Mouse (Mus musculus) thymus, postnatal 36 days (tissue): ENCODE results near the gene Cdk14.

Source experiments
- DNase-seq, 2 experiments: peaks; one replicate each; pipeline ENCODE4 v3.0.0; 2022; ENCODE audit warnings: mixed read lengths in 2 of 2

The Cdk14 gene

GRCm38 (mm10) chr5:4891862-4892704 is 528.0 kb downstream of the Cdk14 start:
- DNase-seq: no peak

DNA sequence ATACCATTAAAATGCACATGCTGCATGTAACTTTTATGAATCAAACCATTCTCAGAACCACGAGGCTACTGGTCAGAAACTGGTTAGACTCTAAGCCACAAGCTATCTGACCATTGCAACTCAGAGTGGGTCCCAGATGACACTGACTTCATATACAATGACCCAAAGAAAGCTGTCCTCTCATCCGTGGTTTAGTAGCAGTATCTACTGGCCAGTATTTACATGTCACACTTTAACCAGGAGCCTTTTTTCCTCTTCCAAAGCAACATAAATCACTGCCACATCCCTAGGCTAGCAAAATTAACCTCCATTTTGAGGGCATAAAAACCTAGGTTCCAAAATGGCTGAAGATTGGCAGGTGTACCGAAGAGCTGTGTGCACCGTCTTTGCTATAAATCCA is 533.0 kb downstream of the Cdk14 start:
- no peak for DNase-seq

DNA sequence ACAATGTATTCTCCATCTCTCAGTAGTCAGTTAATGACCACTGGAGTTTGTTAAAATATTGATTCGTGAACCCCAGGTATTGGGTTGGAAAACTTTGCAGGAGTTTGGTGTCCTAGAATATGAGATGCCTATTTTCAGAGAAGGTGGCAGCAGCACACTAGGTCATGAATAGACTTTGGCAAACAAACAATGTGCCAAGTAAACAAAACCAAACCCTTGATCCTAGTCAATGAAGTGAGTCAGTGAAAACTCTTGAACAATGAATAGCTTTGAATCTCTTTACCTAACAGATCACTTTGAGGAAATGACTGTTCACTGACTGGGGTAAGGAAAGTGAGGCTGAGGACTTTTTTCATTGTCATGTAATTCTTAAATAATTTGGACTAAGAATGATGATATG is 537.3 kb downstream of the Cdk14 start:
- no peak for DNase-seq

DNA sequence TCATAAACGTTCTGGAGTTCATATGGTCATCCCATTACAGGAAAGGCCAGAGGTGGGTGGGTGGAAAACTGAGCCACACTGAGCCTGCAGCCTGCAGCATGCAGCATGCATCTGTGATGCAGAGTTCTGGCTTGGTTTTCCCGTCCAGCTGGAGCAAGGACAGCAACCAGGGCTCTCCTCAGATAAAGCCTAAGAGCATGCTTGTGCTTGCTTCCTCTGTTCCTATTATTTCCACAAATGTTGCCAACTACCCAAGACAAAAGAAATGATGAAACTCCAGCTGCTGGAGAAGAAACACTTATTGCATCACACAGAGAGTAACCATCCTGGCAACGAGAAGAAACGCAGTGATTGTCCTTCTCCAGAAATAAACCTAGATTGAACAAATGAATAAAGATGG is 539.8 kb downstream of the Cdk14 start:
- no peak for DNase-seq

DNA sequence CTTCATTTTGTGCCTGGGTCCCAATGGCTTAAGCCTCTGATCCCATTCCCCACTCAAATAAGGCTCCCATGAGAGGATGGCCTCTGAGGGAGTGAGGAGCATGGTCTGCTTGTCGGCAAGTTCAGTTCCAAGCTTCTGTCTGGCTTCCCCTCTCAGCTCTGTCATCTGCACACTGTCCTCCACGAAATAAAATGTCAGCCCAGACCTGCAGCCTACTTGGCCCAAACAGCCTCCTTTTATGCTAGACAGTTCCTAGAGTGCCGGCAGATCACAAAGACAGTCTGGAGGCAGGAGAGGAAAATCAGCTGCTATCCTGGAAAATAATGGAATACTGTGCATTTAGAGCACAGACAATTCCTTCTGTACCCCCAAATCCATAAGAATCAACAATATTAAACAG is 541.2 kb downstream of the Cdk14 start:
- DNase-seq: no peak

DNA sequence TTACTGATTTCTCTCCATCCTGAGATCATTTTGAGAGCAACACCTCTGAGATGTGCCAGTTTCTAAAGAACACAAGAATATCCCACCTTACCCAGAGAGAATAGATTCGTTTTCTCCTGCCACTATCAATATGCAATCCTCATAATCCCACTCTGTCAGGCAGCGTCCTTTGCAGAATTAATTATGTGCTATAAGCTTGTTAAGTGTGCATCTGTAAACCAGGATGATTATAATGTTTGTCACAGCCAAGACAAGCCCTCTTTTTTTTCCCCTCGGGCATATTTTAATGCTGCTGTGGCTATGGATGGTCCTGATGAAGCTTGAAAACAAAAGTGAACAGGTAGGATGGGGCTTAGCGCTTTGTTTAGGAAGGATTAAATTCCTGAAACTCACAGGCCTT is 542.5 kb downstream of the Cdk14 start:
- no peak for DNase-seq

DNA sequence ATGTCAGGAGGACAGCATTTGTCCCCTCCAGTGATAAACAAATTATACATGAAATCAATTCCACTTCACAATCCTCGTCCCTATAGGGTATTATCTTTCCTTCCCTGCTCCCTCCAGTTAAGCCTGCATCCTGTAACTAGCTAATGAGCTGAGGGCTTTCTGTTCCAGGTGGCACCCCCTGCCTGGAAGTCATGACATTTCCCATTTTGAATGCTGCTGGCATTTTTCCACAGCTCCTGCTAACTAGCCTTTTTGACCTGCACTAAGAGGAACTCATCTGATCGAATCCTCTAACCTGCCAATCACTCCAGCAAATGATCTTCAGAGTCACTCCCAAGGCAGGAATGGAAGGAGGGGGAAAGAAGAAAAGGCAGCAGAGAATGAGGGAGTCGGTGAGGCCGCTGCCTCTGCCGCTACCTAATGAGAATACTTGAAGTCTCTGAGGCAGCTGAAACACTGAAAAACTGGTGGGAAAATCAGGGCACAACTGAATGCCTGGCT is 542.9 kb downstream of the Cdk14 start:
- DNase-seq: no peak

DNA sequence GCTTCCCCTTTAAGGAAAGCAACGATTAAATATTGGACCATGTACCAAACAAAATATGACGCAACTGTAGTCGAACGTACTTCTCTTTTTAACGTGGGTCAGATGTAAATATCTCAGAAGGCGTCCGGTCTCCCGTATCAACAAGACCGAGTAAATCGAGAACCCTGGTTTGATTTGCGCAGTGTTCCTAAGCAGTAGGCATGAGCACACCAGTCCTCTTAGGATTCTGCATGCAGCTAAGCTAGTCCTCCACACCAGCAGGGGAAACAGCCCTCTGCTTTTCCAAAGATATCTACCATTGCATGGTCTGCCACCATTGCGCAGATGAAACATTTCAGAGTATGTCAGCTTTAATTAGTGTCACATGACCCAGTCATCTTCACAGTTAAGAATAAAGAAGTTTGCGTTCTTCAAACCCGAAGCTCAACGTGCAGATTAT is 543.4 kb downstream of the Cdk14 start:
- no peak for DNase-seq

GRCm38 (mm10) chr5:4870041-4870726 is 549.9 kb downstream of the Cdk14 start:
- no peak for DNase-seq

DNA sequence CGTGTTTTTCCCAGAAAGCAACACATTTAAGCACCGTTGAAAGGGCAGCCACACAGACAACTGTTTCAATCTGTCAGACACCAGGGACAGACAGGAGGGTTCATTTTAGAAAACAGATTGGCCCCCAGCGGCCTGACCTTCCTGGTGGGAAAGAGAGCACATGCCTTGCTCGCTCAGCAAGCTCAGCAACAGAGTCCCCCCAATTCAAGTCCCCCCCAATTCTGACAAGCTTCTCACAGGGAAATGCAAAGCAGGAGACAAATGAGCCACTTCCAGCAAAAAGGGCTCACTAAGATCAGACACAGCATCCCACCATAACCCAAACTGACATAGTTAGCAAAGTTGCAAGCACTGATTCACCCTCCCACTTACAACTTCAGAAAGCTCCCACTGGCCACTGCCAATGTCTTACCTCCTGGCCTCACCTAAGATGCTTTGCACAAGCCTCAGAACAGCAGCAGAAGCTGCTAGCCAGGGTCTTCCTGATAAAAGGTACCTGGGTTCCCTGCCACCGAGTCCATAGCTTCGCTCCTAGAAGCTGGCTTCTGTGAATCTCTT is 551.5 kb downstream of the Cdk14 start:
- DNase-seq: no peak

- no peak for DNase-seq
These were observed 552.1 kb downstream of the Cdk14 start for GRCm38 (mm10) chr5:4867849-4868562.

DNA sequence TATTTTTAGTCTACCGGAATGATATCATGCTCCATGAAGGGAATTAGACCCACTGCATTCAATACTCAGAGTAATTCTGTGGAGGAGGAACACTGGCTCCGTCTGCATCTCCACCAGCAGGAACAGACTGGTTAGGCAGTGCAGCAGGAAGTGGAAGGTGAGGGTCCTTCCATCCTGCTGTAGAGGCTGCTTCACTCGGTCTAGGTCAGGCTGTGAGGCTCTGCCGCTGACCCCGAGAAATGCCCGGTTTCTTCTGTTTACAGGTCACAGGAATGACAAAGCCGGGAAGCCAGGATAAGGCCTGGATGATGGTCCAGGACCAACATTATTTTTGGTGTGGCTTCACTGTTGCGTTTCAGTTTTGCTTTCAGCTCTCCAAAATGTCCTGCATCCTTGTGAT is 553.2 kb downstream of the Cdk14 start:
- no peak for DNase-seq

DNA sequence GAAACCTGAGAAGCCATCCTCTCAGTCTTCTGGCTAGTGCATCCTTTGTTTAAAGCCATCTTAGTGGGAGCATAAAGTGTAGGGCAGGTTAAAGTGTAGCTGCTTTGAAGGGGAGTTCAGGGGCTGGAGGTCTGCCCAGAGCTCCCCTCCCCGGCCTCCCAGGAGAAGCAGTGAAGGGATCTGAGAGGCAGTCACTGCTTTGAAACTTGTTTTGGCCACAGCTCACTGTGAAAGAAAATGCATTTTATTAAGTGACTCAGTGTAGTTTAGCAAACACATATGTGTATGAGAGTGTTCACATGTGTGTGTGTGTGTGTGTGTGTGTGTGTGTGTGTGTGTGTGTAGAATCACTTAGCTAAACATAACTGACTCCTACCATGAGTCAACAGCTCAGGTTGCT is 554.0 kb downstream of the Cdk14 start:
- no peak for DNase-seq

DNA sequence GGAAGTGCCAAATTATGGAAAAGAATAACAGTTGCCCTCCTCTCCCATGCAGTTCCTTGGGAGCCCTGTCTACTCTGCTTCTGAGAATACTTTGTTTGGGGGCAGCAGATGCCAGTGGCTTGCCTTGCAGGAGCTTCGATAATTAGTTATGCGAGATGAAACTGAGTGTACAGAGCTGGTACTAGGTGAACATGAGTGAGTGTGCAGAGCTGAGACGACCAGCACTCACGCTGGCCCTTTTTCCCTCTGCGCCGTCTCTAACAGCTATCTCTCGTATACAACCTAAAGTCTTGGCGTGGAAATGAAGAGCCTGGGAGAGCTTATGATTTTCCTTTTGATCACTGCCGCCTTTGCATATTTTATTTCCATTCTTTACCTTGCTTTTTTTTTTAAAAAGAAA is 558.5 kb downstream of the Cdk14 start:
- no peak for DNase-seq

- no peak for DNase-seq
These were observed 559.0 kb downstream of the Cdk14 start for GRCm38 (mm10) chr5:4861141-4861540.

DNA sequence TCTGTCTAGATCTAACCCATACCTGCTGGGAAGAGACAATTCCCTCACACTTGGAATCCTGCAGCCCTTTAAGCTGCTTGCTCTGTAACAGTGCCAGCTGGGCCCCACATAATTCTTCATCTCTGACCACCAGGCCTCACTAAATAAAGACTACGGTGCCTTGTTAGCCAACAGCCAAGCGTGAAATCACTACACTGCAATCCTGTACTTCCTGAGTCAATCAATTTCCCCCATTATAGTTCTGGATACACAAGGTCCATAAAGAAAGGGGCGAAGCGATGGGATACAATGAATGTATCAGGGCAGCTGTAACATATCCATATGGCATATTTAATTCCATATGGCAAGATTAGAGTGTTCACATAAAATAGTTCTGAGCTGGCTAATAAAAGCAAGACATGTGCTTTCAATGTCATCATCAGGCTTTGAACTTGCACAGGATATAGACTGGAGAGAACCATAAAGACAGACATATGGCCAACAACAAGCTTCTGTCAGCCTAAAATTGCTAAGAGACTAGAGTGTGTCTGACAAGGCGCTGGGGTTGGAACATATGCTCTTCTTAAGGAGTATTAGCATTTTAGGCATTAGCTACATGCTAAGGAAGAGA is 562.0 kb downstream of the Cdk14 start:
- DNase-seq: no peak

DNA sequence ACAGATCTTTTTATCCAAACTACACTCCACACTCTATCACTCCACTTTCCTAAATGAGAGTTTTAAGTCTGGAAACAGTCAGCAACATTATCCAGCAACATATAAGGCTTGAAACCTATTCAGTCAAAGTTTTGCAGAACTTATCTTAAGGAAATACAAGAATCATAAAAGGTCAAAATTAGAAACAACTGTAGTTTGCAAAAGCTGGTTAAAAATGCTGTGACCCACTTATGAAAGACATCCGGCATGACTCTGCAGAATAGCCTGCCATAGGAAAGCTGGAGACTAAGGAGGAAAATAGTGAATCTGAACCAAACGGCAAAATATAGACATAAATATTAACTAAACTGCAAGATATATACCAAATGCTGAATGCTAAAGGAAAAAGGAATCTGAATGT is 566.6 kb downstream of the Cdk14 start:
- no peak for DNase-seq

DNA sequence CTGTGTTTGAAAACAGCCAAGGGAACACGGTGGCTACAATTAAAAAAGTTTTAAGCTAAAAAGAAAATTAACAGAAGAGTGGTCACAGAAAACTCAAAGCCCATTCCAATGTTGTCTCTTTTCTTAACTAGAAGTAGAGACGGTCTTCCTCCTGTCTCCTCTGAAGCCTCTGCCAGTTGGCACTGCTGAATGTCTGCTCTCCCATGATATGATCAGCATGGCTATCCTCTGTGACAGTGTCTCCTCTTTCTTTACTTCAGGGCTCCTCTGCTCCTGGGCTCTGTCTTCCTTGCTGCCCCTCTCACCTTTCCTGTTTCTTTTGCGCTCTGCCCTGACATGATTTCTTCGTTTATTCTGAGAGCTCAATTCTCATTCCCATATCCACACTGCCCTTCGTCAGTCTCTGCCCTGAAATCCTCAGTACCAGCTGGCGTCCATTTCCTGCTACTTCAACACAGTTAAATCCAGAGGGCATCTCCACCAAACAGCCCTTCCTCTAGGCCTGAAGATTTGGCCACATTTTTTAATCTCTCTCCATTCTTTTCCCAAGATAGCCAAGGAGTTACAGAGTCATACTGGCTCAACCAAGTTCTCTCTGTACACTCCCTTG is 567.3 kb downstream of the Cdk14 start:
- DNase-seq: no peak

- no peak for DNase-seq
These were observed 568.0 kb downstream of the Cdk14 start for GRCm38 (mm10) chr5:4851934-4852710.

DNA sequence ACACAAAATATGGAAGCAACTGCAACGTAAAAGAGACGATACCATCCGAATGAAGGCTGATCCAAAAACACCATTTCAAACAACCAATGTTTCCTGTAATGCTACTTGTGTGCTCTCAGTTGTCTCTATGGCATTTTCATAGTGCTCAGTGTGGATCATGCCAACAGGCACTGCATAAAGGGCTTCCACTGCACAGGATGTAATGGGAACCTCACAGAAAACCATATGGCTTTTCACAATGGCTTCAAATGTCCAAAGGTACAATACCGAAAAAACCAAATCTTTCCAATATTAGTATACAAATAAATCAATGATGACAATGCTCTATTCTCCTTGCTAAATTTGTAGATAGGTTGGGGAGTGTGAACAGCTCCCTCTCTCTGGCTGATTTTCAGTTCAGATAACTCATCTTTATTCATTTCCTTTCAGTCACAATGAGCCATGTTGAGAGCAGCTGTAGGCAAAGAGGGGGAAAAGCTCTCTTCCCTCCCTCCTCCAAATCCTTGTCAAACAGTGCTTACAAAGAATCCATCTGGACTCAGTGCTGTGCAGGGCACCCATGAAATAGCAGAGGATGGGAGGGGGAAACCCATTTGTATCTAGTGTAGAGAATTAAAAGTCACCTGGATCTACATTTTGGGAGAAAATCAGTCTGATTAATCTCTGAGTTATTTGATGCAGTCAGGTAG is 568.7 kb downstream of the Cdk14 start:
- no peak for DNase-seq
